Mouse (Mus musculus) neutrophil, adult 5-6 weeks (primary cell): ENCODE data around the gene Bhlha15. TPM values are rescaled to one million over a fixed set of nuclear protein-coding genes. Genes with fewer than 3 reads are reported as not detected.
A peak's percentile ranks its signal among the peaks of the same experiment; 100 is the strongest.

Experiments
- ATAC-seq: fragments of 151-379, 151-347 bp; 2 replicates; pipeline ENCODE4 v1.8.0; 2017; ENCODE audit warnings: mild to moderate bottlenecking, moderate TSS enrichment; ENCODE audit not compliant: insufficient number of reproducible peaks, poor library complexity, low FRiP score, severe bottlenecking; ENCODE audit errors: extremely low read depth
- total RNA-seq: library from RNA; stranded (forward); fragments of 200-1000 nt; gene quantifications from 2 replicates; pipeline ENCODE4 v1.2.3, GENCODE M21; 2017

The Bhlha15 gene
- total RNA-seq: 0.47 and 0.74 TPM in 2 replicates

DNA sequence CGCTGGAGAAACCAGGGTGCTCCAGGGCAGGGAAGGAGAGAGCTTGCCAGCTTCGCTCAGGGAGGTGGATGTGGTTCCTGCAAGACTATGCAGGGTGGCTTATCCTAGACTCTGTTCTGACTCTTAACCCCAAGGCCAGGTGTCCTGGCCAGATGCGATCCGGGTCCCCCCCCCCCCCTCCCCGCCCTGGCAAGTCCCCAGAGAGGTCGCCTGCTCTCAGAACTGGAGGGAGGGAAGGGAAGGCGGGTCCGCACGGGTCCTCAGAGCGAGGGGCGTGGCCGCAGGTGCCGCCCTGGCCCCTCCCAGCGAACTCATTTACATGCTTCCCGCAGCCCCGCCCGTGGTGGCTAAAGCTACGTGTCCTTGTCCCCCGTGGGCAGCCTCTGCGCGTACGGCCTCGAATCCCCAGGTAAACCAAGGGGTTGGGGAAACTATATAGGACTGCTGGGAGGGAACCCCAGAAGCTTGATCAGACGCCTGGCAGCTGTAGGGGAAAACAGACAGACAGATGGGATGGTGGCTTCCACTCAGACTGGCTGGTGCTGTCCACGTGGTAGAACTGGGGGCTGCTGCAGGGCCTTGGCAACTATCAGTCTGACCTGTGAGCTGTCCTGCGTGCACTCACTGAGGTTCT is at the start of gene Bhlha15:
TSS of gene Bhlha15 (plus strand) at position 337 of the 634 bp plus-strand sequence.
- ATAC-seq: peak; percentile 42

GRCm38 (mm10) chr5:144143531-144143930 is 46.6 kb upstream of the Bhlha15 start:
- no peak for ATAC-seq

DNA sequence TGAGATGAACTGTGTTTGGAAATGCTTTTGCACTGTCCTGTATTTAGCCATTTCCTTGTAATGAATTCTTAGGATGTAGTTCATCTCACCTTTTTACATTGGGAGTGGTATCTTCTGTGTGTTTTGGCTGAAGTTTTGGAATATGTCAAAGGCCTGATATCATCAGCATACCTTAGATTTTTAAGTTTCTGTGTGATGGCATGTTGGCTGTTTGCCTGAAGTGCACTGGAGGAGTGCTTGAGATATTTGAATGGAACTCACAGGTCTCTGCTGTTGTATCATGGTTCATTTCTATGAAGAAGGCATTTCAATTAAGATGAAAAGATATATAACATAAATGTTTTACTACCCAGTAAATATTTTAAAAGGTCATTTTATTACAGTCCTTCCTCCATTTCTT is 43.2 kb upstream of the Bhlha15 start:
- no peak for ATAC-seq

DNA sequence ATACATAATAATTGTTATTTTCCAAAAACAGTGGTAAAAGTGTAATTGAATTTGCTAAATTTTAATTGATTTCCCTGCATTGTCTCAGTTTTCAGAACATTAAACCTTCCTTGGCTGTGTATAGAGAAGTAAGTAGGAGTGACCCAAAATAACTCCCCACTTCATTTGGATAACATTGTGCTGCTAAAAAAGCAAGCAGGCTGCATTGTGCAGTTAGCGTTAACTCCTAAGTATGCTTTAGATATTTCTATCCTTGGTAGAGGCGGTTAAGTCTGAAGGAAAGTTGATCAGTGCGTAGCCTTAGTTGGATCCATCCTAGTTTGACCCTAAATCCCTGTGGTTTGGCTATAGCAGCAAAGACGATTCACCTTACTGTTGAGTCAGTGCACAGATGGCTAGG is 40.6 kb upstream of the Bhlha15 start:
- no peak for ATAC-seq

- no peak for ATAC-seq
Measured at GRCm38 (mm10) chr5:144151270-144151669, 38.8 kb upstream of the Bhlha15 start.

GRCm38 (mm10) chr5:144154528-144154927 is 35.6 kb upstream of the Bhlha15 start:
- peak; percentile 62 for ATAC-seq

DNA sequence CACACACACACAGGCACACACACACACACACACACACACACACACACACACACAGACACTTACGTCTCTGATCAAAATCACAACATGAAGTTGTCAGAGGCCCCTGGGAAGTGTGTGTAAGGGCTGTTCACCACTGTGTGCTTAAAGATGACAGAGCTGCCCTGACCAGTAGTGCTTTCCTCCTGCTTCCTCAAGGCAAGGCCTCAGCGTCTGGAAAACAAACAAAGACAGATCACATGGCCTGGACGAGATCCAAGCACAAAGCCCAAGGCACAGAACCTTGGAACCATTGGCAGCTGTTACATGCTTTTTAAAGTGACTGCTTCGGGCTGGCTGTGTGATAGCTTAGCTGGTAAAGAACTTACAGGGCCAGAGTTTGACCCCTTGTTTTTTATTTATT is 31.5 kb upstream of the Bhlha15 start:
- ATAC-seq: no peak

GRCm38 (mm10) chr5:144159137-144159536 is 30.9 kb upstream of the Bhlha15 start:
- ATAC-seq: no peak

DNA sequence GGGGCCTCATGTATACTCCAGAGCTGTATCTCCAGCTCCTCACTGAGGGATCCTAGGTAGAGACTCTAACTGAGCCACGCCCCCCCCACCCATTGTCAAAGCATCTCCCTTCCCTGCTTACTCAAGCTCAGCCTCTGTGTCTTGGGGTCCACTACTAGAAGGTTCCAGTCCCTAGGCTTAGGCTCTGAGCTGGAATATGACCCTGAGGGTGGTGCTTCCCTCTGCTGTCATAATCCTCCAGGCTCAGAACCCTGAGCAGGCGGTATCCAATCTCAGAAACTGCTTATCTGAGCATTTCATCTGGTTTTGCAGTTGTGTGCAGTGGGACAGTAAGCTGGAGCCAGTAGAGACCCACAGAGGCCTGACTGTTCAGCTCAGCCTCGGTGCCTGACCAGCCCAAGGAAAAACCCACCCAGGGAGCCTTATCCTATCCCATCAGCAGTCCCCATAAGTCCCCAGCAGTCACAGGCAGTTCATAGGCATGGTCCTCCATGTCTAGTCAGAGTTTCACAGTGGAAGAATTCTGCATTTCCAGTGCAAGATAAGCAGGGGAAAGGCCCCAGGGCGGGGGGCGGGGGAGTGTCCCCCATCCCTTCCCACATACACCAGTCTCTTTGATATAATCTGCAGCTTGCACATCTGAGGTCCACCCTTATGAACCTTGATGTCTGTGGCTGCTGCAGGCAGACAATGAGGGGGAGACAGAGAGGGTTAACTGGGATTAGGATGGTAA is 27.8 kb upstream of the Bhlha15 start:
- ATAC-seq: no peak

DNA sequence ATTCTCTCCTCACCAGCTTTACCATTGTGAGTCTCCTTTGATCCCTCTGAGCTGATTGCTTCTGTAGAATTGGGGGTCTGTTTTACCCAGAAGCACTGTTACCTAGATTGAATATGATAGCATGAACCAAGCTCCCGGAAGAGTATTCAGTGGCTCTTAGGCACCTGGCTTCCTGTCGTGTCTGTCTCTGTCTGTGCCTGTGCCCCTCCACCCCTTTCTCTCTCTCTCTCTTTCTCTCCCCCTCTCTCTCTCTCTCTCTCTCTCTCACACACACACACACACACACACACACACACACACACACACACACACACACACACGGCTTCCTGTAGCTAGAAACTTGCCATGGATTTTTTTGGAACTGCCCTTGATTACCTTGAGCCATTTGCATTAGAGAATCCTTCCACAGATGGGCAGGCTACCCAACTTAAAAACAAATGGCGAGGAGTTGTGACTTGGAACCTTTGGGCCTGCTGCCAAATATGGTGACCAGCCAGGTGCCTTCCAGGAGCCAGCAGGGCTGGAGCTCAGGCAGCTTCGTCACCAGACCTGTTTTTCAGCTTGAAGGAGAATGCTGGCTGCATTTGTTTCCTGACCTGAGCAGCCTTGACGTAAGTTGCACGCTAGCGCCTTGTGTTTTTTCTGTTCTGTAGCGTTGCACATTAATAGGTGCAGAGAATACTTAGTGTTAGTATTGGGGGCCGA is 27.1 kb upstream of the Bhlha15 start:
- no peak for ATAC-seq

DNA sequence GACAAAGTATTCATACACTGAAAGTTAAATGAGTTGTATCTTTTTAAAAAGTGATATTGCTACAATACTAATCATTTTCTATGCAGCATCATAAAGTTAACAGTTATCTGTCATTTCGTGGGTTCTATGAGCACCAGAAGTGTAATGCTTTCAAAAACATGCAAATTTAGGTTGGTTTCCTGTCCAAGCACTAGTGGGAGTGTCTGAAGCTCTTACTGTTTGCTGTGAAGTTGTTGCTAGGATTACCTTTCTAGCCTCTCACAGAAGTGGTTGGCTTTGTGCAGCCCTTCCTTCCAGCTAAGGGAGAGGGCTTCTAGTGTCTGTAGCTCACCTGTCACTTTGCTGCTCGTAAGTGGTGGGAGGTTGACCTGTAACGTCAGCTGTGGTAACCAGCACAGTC is 24.3 kb upstream of the Bhlha15 start:
- ATAC-seq: peak; percentile 47; the same call in 1 of the 2 replicates

DNA sequence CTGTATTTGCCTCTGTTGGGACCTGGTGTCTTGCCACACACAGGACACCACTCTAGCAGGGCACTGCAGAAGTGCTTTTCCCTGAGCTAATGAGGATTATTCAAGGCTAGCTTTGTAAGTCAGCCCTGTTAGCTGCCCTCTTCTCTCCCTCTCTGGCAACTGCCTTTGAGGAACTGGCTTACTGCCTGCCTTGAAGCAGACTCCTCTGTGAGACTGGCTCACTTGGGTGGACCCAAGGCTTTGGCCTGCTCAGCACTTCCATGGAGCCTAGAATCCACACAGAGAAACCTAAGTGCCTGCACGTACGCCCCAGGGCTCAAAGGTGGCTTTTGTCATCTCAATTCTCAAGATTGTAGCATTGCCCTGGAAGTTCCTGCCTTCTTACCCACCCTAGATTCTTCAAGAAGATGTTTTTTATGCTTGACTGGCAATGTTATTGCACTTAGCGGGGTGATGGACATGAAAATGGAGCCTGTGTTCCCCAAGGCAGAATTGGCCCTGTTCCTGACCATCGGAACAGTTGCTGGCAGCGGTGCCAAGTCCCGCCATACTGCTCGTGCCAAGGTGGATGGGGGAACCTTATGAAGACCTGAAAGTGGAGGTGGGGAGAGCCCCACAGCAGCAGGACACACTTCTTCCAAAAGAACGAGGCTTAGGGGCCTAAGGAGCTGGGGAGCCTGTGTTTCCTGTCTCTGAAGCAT is 20.7 kb upstream of the Bhlha15 start:
- ATAC-seq: no peak

- no peak for ATAC-seq
Measured at GRCm38 (mm10) chr5:144173648-144174047, 16.4 kb upstream of the Bhlha15 start.

DNA sequence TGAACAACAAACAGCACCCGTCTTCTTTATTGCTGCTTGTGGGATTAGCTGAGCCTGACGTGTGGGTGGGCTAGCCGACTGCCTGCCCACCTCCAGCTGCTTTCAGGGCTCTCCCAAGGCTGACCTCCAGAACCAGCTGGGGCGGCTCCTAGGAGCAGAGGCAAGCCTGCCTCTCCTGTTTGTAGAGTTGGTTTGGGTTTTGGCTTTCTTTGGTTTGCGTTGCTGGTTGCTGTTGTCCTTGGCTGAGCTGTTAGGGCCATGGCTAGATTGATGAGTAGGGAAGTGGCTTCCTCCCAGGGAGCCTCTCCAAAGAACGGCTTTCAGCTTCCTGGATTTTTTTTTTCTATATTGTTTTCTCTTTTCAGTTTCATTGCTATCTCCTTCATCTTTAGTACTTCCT is 11.9 kb upstream of the Bhlha15 start:
- ATAC-seq: no peak

- ATAC-seq: peak; percentile 71
Measured at GRCm38 (mm10) chr5:144181249-144181648, 8.8 kb upstream of the Bhlha15 start.

DNA sequence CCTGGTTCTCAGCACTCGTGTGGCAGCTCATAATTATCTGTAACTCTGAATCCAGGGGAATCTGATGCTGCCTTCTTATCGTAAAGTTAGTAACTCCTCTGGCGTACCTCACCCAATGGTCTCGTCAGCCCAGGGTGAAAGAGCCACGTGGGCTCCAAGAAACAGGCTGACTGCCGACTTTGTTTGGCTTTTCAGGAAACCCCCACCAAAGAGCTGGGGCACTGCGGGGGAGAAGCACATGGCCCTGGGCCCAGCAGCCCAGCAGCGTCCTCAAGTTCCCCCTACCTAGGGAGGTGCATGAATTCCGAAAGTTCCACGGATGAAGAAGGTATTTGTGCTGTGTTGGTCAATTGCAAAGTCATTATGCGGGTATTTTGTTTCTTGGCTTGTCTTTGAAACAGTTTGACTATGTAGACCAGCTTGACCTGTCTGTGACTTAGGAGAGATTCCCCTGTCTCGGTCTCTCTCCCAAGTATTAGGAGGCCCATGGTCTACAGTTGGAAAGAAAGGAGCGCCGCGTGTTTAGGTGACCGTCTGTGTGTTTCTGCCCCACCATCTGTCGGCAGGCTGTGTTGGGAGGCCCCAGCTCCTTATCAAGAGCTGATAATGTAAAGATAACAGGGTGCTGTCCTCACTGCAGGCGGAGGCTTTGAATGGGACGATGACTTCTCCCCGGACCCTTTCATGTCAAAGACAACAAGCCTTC is 7.4 kb upstream of the Bhlha15 start:
- no peak for ATAC-seq

DNA sequence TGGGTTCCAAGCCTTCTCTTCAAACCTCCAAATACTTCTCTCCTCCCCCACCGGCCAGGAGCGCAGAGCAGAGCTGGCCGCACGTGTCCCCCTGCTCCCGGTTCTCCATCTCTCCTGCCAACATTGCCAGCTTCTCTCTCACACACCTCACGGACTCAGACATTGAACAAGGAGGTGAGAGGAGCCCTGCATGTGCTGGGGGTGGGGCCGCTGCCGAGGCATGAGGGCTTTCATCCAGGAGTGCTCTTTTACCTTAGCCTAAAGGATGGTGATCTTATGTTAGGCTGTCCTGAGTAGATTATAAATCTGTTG is 6.9 kb upstream of the Bhlha15 start:
- ATAC-seq: no peak

- peak; percentile 22; the same call in 1 of the 2 replicates for ATAC-seq
Measured at GRCm38 (mm10) chr5:144183647-144184335, 6.3 kb upstream of the Bhlha15 start.
